Mouse (Mus musculus) cerebellum, postnatal 4 days (tissue): ENCODE data around the gene Nuak1.
A peak's percentile ranks its signal among the peaks of the same experiment; 100 is the strongest.

Experiments used
- DNase-seq, 2 experiments: peaks; one replicate each; pipeline ENCODE4 v3.0.0; 2022; ENCODE audit warnings: low spot score in 2 of 2, mixed read lengths in 1 of 2

Nuak1 gene

DNA sequence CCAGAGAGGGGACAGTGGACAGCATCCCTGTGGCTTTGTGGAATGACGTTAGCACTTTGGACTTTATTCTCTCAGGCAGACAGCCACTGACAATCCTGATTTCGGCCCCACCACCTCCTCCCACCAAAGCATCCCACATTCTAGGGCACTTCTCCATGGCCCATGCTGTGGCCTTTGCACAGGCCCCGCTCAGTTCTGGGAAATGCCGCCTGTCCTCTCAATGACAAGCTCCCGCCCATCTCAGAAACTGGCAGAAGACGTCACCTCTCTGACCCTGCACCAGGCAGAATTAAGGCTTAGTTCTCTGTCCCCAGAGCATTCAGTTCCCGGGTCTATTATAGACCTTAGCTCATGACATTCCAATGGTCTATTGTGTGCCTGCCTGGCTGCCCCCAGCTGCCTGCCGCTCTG, 7.0 kb upstream of the Nuak1 start:
- no peak for DNase-seq

DNA sequence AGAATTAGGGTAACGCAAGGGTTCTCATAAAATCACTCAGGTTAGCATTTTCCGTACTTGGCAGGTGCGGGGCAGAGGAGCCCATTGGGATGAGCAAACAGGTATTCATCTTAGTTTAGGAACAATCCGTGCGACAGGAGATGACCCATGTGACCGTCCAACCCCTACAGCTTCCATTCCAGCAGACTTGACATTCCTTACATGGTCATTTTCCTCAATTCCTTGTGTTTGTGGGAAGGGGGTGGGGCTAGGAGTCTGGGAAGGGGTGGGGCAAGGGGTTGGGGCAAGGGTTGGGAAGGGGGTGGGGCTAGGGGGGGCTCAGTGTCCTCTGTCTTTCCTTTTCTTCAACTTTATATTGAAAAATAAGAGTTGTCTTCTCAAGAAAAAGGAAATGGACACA, 6.3 kb upstream of the Nuak1 start:
- no peak for DNase-seq

GRCm38 (mm10) chr10:84444396-84444795, 4.0 kb upstream of the Nuak1 start:
- DNase-seq, result no peak

DNA sequence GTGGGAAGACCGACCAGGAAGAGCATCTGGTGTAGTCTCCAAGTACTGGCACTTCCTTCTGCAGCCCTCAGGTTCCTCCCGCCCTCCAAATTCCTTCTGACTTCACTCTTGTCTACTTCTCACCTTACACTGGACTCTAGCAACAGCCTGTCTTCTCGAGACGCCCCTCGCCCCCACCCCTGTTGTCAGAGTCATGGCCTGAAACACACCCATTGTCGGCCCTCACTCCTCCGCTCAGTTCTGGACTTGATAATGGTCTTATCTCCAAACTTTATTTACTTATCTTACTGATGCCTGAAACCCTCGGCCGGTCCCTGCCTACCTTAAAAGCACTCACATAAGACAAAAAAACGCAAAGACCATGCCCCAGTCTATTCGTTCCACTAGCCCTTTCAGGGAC, 1.4 kb upstream of the Nuak1 start:
- no peak for DNase-seq

- no peak for DNase-seq
Measured at GRCm38 (mm10) chr10:84441434-84441785, 1.0 kb upstream of the Nuak1 start.

GRCm38 (mm10) chr10:84440181-84440540, 236 bp downstream of the Nuak1 start:
- no peak for DNase-seq

DNA sequence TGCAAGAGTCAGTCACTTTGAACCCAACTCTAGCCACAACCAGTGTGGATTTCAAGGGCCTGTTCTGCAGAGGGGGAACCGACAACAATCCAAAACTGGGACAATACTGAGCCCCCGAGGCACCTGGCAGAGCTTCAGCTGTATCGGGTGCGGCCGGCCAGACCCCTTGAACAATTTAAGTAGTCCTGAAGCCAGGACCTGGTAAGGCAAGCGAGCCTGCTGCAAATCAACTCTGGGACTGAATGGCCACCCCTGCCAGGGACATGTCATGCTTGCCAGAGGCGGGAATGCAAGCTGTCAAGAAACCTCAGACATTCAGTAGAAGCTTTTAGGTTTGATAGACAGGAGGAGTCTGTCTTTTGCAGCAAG, 1.2 kb downstream of the Nuak1 start:
- DNase-seq, result peak in 1 of 2 experiments; percentile 37

DNA sequence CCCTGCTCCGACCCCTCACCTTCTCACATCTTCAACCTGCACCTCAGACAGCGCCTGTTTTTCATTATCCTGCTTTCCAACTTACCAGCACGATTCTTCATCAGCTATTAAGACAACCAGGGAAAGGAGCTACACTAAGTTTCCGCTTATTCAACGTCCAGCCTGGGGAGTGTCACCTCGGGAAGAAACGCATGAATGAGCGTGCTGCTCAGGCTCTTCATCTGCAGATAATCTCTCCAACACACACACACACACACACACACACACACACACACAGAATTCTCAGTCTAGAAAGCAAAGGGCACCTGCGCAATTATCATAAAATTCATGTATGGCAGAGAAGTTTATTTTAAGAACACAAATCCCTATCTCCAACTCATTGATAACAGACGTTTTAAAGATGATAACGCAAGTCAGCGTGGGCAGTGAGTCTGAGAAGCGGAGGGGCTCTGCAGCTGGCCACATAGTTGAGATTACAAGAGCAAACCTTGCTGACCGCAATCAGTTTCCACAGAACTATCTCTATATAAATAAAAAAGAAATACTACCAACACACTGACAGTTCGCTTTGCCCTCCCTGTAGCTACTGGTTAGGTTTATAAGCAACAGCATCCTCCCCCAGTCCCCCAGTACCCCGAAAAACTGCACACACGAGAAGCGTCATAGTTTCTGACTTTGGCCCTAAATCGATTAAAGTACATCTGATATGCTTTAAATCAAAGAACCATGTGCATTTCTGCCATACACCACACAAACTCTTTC, 1.8 kb downstream of the Nuak1 start:
- no peak for DNase-seq

- peak; percentile 98 to 99 for DNase-seq
Measured at GRCm38 (mm10) chr10:84438049-84438422, 2.4 kb downstream of the Nuak1 start.

DNA sequence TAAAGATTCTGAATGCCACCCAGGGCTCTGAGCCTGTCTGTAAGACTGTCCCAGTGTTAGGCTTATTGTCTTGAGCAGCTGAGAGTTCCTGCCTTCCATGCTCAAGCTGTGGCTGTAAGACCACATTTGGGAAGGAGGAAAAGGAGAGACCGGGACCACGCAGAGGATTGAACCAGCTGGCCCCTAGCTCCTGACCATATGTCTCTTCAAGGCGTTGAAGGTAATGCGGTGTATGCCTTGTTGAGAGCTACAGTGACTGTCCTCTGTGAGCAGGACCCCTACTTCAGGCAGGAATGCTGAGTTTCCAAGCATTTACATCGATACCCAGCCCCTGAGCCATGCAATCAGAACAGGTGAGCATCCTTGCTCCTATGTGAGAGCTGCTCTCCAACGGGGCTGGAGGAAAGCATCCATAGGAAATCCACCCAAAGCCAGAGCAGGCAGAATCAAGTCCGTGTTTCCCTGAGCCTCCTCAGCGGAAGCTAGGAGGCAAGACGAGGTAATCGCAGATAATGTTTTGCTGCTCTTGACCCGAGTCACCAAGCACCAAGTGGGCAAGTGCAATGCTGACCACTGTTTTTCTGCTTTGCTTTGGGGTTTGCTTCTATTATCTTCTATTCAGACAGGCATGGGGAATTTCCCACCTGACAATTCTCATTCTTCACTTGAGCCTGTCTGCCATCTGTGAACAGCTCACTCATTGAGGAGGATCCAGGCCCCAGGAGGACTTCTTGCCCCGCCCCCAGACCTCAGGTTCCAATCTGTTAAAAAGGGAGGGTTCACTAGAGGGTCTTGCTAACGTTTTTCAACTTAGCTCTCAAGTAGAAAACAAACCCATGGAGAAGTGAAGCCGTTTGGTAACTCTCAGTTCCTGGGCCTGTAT, 3.0 kb downstream of the Nuak1 start:
- peak in 1 of 2 experiments; percentile 68 for DNase-seq

- no peak for DNase-seq
Measured at GRCm38 (mm10) chr10:84435930-84436329, 4.5 kb downstream of the Nuak1 start.

DNA sequence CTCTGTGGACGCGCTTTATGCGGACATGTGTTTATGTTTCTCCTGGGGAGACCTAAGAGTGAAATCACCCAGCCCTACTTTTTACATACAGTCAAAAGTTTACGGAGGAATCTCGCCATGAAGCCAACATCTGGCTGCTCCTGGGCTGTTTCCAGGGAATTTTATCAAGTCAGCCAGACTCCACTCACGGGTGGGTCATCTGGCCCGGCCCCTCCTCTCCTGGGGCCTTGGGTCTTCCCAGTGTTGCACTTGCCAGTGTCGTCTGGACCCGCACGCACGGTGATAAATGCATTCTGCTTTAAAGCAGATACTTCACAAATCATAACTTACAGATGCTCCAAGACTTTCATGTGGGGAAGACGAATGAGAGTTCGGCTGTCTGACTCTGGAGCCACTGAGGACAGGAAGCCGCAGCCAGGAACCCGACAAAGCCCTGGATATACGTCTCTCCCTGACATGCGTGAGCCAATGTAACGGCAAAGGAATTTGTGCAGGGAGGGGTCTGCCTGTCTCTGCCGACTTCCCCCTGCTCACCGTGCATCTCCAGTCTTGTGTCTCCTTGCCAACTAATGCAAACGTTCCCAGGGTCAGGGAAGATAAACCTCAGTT, 7.1 kb downstream of the Nuak1 start:
- no peak for DNase-seq

- DNase-seq, result no peak
Measured at GRCm38 (mm10) chr10:84424374-84424773, 16.0 kb downstream of the Nuak1 start.

GRCm38 (mm10) chr10:84423903-84424302, 16.5 kb downstream of the Nuak1 start:
- DNase-seq, result no peak

DNA sequence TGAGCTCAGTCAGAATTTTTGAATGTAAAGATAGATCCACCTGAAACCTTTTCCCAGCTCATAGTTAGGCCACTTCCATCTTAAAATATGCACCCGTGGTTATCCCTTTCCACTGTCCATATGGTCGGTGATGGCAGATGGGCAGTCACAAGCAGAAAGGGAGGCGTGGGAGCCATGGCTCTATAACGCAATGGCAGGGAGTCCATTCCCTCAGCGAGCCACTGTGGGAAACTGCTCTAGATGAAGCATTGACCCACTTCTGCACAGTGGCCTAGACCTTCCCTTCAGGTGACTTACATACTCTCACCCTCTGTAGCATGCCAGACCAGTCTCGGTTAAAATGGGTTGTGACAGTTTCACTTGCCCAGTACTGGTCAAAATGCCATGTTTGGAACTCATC, 19.8 kb downstream of the Nuak1 start:
- DNase-seq, result no peak

DNA sequence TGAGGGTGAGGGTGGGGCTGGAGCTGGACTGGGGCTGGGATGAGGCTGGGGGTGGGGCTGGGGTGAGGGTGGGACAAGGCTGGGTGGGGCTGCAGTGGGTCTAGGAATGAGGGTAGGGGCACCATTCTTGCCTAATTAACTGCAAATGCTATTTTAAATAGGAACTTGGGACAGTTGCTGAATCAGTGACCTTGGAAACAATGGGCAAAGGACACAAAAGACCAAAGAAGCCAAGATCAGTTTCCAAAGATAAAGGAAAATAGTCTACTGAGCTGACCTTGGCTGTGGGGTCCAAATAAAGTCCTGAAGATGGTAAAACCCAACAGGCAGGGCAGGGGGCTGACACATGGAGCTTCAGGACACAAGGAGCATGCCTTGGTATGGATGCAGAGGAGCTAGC, 22.0 kb downstream of the Nuak1 start:
- DNase-seq, result no peak

- no peak for DNase-seq
Measured at GRCm38 (mm10) chr10:84416752-84417151, 23.6 kb downstream of the Nuak1 start.

DNA sequence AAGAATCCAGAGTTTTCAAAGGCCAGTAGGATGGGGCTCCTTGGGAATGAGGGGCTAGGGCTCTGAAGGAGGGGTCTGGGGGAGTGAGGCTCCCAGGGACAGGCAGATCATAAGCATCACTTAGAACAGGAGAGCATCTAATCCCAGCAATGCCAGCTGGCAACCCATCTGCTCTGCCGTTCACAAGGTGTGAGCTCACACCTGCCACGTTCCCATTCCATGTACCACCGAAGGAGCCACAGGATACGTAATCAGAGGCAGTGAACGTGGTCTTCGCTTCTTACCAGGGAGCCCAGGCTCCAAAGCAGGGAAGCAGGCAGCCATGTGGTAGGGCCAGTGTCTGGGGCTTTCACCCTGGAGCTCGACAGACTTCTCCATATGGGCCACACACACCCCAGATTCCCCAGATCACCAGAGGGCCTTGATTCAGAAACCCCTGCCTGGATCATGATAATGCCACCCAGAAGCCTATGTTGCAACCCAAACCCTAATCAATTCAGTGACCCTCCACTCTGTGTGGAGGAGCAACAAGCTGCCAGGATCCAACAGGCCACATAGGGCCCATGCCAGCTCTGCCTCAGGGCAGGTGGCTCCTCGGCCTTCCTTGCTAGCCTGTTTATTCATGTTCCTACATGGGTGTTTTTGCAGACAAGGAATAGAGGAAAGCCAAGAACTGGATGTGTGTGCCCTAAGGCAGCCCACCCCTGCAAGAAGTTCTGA, 25.3 kb downstream of the Nuak1 start:
- DNase-seq, result no peak

DNA sequence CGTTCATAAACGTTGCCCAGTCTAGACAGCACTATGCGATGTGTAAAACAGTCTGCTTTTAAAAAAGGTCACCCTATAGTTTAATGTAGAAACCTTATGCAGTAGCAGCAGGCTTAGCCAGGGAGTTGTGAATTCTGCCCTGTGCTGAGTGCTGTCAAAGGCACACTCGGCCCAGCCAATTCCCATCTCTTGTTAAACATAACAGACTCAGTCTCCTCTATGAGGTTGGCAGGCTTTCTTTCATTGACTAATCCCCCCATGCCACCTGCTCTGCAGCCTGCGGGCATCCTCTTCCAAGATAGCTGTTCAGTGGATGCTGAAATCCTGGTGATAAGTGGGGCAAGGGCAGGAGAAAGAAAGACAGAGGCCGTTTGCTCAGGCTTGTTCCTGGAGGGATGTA, 27.1 kb downstream of the Nuak1 start:
- peak in 1 of 2 experiments; percentile 52 for DNase-seq

DNA sequence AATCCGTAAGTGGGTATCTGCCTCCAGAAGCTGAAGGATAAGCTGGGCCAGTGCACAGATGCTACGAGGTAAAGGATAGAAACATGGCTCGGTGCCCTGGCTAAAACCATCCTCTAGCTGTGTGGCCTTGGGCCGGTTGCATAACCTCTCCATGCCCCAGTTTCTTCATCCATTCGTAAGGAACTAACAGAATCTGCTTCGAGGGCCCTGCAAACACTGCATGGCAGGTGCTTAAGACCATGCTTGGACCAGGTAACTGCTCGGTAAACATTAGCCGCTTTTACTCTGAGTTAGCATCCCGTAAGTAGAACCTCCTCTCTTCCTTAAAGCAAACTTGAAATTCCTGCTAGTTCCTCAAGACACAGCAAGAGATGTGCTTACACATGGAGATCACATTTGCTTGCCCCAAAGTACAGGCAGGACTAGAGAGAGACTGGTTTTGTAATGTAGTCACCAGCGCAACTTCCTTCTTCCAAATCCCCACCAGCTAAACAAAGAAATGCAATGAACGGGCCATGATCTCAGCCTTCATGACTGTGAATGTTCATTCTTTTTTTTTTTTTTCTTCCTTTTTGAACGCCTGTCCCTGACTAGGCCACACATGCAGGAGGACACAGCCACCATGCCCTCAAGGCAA, 28.0 kb downstream of the Nuak1 start:
- DNase-seq, result no peak
